Mouse (Mus musculus): ENCODE data around the gene Drosha. TPM values are rescaled to one million over a fixed set of nuclear protein-coding genes. Genes with fewer than 3 reads are reported as not detected.

Gene Drosha
- polyA plus RNA-seq, 1 experiment from 2014 or later = 47.3 TPM

- TF ChIP-seq CTCF (IDR thresholded peaks at IDR 0.05) = no peak
Observed at GRCm38 (mm10) chr15:12857840-12858516, 33.4 kb downstream of the Drosha start.

GRCm38 (mm10) chr15:12858645-12859044 is 34.0 kb downstream of the Drosha start:
- in situ Hi-C loops (cut with MboI; ENCODE audit: low pct_unique_long_range_greater_than_20kb) = no loop called here
- TF ChIP-seq CTCF (IDR thresholded peaks at IDR 0.05) = no peak
- ChIA-PET POLR2A (no interaction called here), CTCF (no interaction called here)
- DNase-seq (ENCODE audit: low read depth, low spot score) = no peak
- ATAC-seq = no peak
- H3K27me3 ChIP-seq = no peaks in the 10 kb centered on the region

More at GRCm38 (mm10) chr15:12857840-12858516, 33.4 kb downstream of the Drosha start:
- ChIA-PET POLR2A (no interaction called here), CTCF (no interaction called here)
- ATAC-seq = no peak
- no peak for DNase-seq (ENCODE audit: low read depth, low spot score)
- no peaks in the 10 kb centered on the region for H3K27me3 ChIP-seq
- in situ Hi-C loops (cut with MboI; ENCODE audit: low pct_unique_long_range_greater_than_20kb) = no loop called here

- TF ChIP-seq CTCF (IDR thresholded peaks at IDR 0.05) = no peak
- no peaks in the 10 kb centered on the region for H3K27me3 ChIP-seq
- in situ Hi-C loops (cut with MboI; ENCODE audit: low pct_unique_long_range_greater_than_20kb) = no loop called here
- no peak for ATAC-seq
- POLR2A ChIA-PET = no interaction called here
- DNase-seq (ENCODE audit: low read depth, low spot score) = no peak
- CTCF ChIA-PET = no interaction called here
Observed at GRCm38 (mm10) chr15:12862061-12862460, 37.4 kb downstream of the Drosha start.

DNA sequence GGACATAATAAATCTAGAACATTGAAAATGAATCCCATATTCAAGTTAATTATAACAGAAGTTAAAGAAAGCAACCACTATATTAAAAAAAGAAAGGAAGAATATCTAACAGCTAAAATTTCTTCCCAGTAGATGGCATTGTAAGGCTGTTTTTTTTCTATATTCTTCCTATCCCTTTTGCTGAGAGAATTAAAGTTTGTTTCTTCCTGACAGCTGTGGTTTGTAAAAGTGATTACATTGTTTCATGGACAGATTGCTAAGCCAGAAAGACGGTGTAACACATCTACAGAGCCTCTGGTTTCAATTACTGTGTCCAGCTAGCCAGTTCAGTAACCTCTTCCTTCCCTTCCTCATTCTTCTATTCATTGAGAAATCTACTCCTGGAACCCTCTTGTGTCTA is 39.1 kb downstream of the Drosha start:
- in situ Hi-C loops (cut with MboI; ENCODE audit: low pct_unique_long_range_greater_than_20kb) = no loop called here
- DNase-seq (ENCODE audit: low read depth, low spot score) (no peak), ATAC-seq (no peak)
- ChIA-PET CTCF (no interaction called here), POLR2A (no interaction called here)
- TF ChIP-seq CTCF (IDR thresholded peaks at IDR 0.05) = no peak
- no peaks in the 10 kb centered on the region for H3K27me3 ChIP-seq

DNA sequence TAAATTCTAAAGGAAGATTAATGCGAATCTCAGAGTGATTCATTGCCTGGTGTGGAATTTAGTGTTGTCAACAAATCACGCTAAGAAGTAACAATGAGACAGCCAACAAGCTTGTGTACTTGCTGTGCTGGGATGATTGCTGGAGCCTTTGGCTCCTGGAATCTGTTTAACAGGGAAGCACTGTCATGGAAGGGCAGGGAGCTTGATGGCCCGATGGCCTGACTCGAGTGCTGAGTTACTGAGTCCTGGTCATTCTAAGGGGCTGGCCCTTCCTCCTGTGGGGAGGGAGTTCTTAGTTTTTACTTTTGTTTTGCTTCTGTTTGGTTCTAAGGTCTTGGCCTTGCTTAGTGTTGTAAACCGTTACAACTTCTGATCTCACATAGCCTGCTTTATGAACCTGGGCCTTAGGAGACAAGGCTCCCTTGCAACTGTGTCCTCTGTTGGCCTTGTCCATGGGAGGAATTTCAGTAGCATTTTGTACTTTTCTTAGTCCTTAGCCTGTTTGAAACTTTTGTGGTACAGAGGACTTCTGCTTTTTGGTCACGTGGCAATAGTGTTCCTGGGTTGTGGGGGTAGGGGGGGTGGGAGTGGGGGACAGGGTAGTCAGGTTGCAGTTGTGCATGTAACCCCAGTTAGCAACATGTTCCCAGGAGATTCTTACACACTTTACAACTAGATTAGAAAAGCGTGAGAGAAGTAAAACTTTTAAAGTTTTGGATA is 41.1 kb downstream of the Drosha start:
- DNase-seq (ENCODE audit: low read depth, low spot score) (no peak), ATAC-seq (no peak)
- no peak for TF ChIP-seq CTCF (IDR thresholded peaks at IDR 0.05)
- ChIA-PET CTCF (interaction anchor here (1.2 kb wide), 1 partner anchor 9 kb away, joined by 3 read pairs; no protein-coding TSS in a partner anchor), POLR2A (no interaction called here)
- H3K27me3 ChIP-seq = no peaks in the 10 kb centered on the region
- in situ Hi-C loops (cut with MboI; ENCODE audit: low pct_unique_long_range_greater_than_20kb) = no loop called here

GRCm38 (mm10) chr15:12867269-12867668 is 42.7 kb downstream of the Drosha start:
- in situ Hi-C loops (cut with MboI; ENCODE audit: low pct_unique_long_range_greater_than_20kb) = no loop called here
- TF ChIP-seq CTCF (IDR thresholded peaks at IDR 0.05) = no peak
- DNase-seq (ENCODE audit: low read depth, low spot score) = no peak
- H3K27me3 ChIP-seq = no peaks in the 10 kb centered on the region
- ChIA-PET CTCF (no interaction called here), POLR2A (interaction anchor here (0.6 kb wide), 1 partner anchor 11 kb away, joined by 3 read pairs; no protein-coding TSS in a partner anchor)
- ATAC-seq = no peak

DNA sequence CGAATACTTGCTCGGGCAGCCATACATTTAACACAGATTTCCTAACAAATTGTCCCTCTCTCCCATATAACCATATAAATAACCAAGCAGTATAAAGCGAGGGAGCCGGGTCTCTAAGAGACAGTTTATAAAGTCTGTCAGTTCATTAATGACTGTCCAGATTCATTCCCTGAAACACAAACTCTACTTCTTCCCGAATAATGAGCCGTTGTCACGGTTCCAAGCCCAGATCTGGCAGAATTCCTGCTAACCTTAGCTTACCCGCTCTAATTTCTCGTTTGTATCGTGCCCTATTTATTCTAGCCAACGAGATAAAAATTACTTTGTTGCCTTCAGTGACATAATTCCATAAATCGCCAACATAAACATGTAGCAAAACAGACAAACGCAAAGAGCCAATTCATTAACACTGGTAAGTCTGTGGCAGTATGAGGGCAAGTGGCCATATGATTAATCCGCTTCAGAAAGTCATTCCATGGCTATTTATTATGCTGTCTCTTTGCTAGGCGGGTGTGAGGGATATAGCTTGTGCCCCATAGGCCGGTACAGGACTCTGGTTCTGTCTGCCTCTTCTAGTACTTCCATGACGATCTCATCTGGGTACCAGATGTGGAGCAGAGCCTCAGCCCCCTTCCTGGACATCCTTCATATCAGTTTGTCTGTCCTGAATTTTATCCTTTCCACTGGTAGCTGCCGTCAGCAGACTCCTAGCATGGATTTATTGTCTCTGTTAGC is 51.0 kb downstream of the Drosha start:
- no peak for TF ChIP-seq CTCF (IDR thresholded peaks at IDR 0.05)
- H3K27me3 ChIP-seq = no peaks in the 10 kb centered on the region
- DNase-seq (ENCODE audit: low read depth, low spot score) = no peak
- ChIA-PET POLR2A (no interaction called here), CTCF (interaction anchor here (1.0 kb wide), 1 partner anchor 19 kb away, joined by 3 read pairs; no protein-coding TSS in a partner anchor)
- no peak for ATAC-seq
- in situ Hi-C loops (cut with MboI; ENCODE audit: low pct_unique_long_range_greater_than_20kb) = no loop called here

- no peaks in the 10 kb centered on the region for H3K27me3 ChIP-seq
- ATAC-seq (no peak), DNase-seq (ENCODE audit: low read depth, low spot score) (no peak)
- no peak for TF ChIP-seq CTCF (IDR thresholded peaks at IDR 0.05)
- in situ Hi-C loops (cut with MboI; ENCODE audit: low pct_unique_long_range_greater_than_20kb) = no loop called here
- ChIA-PET CTCF (no interaction called here), POLR2A (no interaction called here)
Observed at GRCm38 (mm10) chr15:12876266-12876665, 51.7 kb downstream of the Drosha start.

- POLR2A ChIA-PET = no interaction called here
- no peak for TF ChIP-seq CTCF (IDR thresholded peaks at IDR 0.05)
- no peak for ATAC-seq
- CTCF ChIA-PET = no interaction called here
- H3K27me3 ChIP-seq = no peaks in the 10 kb centered on the region
- in situ Hi-C loops (cut with MboI; ENCODE audit: low pct_unique_long_range_greater_than_20kb) = no loop called here
- no peak for DNase-seq (ENCODE audit: low read depth, low spot score)
Observed at GRCm38 (mm10) chr15:12876881-12877280, 52.3 kb downstream of the Drosha start.

GRCm38 (mm10) chr15:12877934-12878333 is 53.3 kb downstream of the Drosha start:
- ATAC-seq = no peak
- no peak for TF ChIP-seq CTCF (IDR thresholded peaks at IDR 0.05)
- in situ Hi-C loops (cut with MboI; ENCODE audit: low pct_unique_long_range_greater_than_20kb) = no loop called here
- DNase-seq (ENCODE audit: low read depth, low spot score) = no peak
- CTCF ChIA-PET = no interaction called here
- POLR2A ChIA-PET = interaction anchor here (0.7 kb wide), 1 partner anchor 11 kb away, joined by 3 read pairs; no protein-coding TSS in a partner anchor
- no peaks in the 10 kb centered on the region for H3K27me3 ChIP-seq

DNA sequence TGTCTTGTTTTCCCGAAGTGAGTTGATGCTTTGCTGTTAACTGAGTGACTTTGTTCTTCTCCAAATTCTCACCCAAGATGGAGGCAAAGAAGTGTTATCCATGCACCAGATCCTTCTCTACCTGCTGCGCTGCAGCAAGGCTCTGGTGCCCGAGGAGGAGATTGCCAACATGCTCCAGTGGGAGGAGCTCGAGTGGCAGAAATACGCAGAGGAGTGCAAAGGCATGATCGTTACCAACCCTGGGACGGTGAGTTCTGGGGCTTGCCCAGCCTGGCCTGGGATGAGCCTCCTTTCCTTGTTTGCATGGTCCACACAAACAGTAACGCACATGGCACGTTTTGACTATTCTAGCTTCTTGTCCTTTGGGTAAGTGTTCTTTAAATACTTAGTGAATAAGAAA is 54.0 kb downstream of the Drosha start:
- CTCF ChIA-PET = interaction anchor here (1.0 kb wide), 1 partner anchor 54 kb away, joined by 3 read pairs; no protein-coding TSS in a partner anchor
- in situ Hi-C loops (cut with MboI; ENCODE audit: low pct_unique_long_range_greater_than_20kb) = no loop called here
- DNase-seq (ENCODE audit: low read depth, low spot score) = no peak

More for the DNA sequence above, 54.0 kb downstream of the Drosha start:
- no peaks in the 10 kb centered on the region for H3K27me3 ChIP-seq
- POLR2A ChIA-PET = no interaction called here
- TF ChIP-seq CTCF (IDR thresholded peaks at IDR 0.05) = no peak
- no peak for ATAC-seq
